In genomic region chr5:93124031-93124826, GRCm38 (mm10) we compare ENCODE assay signal across 10 mouse cellular contexts. TPM values are rescaled to one million over a fixed set of nuclear protein-coding genes. Genes with fewer than 3 reads are reported as not detected.
A peak's percentile ranks its signal among the peaks of the same experiment; 100 is the strongest.
DNase-seq lines count a peak whose midpoint lies in the region; ATAC-seq lines count a peak whose summit lies in the region.
"Had no signal": no experiment of that assay in that cellular context is flagged by ENCODE, and none has a peak within 500 bp of the region (broad histone marks: within the 10 kb centered on the region; RNA-seq: fewer than 3 reads in every experiment).

No protein-coding gene starts in this region.

- H3K4me2 ChIP-seq in heart, embryonic 14.5 days (ENCODE audit: low read length), result no peak overlapping the region

- H3K9ac ChIP-seq in heart, embryonic 14.5 days (ENCODE audit: low read length), result no peak overlapping the region

- H3K9me3 ChIP-seq in heart, embryonic 14.5 days (ENCODE audit: control insufficient read depth, low read length), result no peaks in the 10 kb centered on the region

- peak overlapping the region; percentile 21 to 31; a peak in 2 of 4 replicates for H3K27ac ChIP-seq in heart, embryonic 14.5 days (replicated peaks in 1 of 2; ENCODE audit: control insufficient read depth in 1 of 2, insufficient read depth in 1 of 2, low read depth in 2 of 2, low read length in 2 of 2)

- no peak overlapping the region for H3K4me3 ChIP-seq in heart, embryonic 14.5 days (ENCODE audit: control insufficient read depth in 1 of 2, insufficient read depth in 1 of 2, low read depth in 1 of 2, low read length in 2 of 2)

- H3K27me3 ChIP-seq in heart, embryonic 14.5 days (ENCODE audit: control insufficient read depth, insufficient read depth, low read length), result no peaks in the 10 kb centered on the region

- ATAC-seq in heart, embryonic 14.5 days (ENCODE audit: insufficient number of reproducible peaks, insufficient read depth, low FRiP score, low read depth), result peak; percentile 45; the same call in 1 of the 2 replicates
- ATAC-seq in granulocyte monocyte progenitor cell, adult 5-6 weeks (replicated peaks; ENCODE audit: poor library complexity, severe bottlenecking), result no peak

- DNase-seq in heart, adult 8-10 months (ENCODE audit: low spot score), result no peak
- DNase-seq in ovary, postnatal 36 days (ENCODE audit: low spot score), result peak; percentile 36
- DNase-seq in ovary, postnatal 14 days (ENCODE audit: low spot score), result no peak
- DNase-seq in kidney, postnatal 14 days, result peak; percentile 43
- DNase-seq in Muller cell, postnatal 12 days (ENCODE audit: inconsistent ontology term), result no peak
- no peak for DNase-seq in left cerebral cortex, adult 11 months (ENCODE audit: low spot score)
- DNase-seq: gastrocnemius, postnatal 25 days; thymus, postnatal 14 days had no signal

- WGBS in heart, embryonic 14.5 days, result 52% methylated on average over 9 of the region's 9 CpGs

- peaks cover 35 to 42% of the 10 kb centered on the region in 2 experiments for H3K4me1 ChIP-seq in heart, embryonic 14.5 days (ENCODE audit: control insufficient read depth in 2 of 2, insufficient read depth in 2 of 2, low read length in 2 of 2)

- no peaks in the 10 kb centered on the region for H3K36me3 ChIP-seq in heart, embryonic 14.5 days (ENCODE audit: control insufficient read depth, insufficient read depth, low read length)

RNA-seq across cellular contexts. Expression of gene Sept11, which starts 31.0 kb away (rescaled TPM):
- polyA plus RNA-seq in heart, embryonic 14.5 days (2014; fragmentation: Nextera tagmentation; extraction: Ambion mirVana), result 83.8 and 85.3 TPM in 2 replicates
- total RNA-seq in heart, adult 8-10 months (2022), result 10 to 100 TPM; 23.6 to 29.9 (median 25.5) TPM
- total RNA-seq in granulocyte monocyte progenitor cell, adult 5-6 weeks (2014; fragmentation: Nextera tagmentation), result 89.0 and 103 TPM in 2 replicates
- total RNA-seq in granulocyte monocyte progenitor cell, adult 5-6 weeks (2017), result 67.7 and 70.7 TPM in 2 replicates

Comparison
In these comparisons a context has a peak if more than half of its experiments do, and no peak if none do; other contexts are left out.
1. DNase-seq: peak in ovary, postnatal 36 days (single experiment) and kidney, postnatal 14 days (single experiment); none in heart, adult 8-10 months (single experiment), ovary, postnatal 14 days (single experiment), Muller cell, postnatal 12 days (single experiment) and left cerebral cortex, adult 11 months (single experiment).